Mouse (Mus musculus) midbrain, embryonic 14.5 days (tissue): Measurements from ENCODE around the gene Cnnm3. TPM values are rescaled to one million over a fixed set of nuclear protein-coding genes. Genes with fewer than 3 reads are reported as not detected.

Experiments
- ATAC-seq: fragments of 200-750 bp; cut with Nextera tagmentation; 2 replicates; pipeline ENCODE4 v1.8.0; 2017; ENCODE audit warnings: moderate number of reproducible peaks, moderate library complexity; ENCODE audit not compliant: low FRiP score, low TSS enrichment
- DNase-seq: peaks from one replicate; pipeline ENCODE4 v3.0.0-alpha.2; 2015
- H3K27ac ChIP-seq: fragments of 300-500 bp; sonication (generic); replicated peaks from 2 replicates; pipeline ENCODE4 v1.5.1; 2014; ENCODE audit warnings: mild to moderate bottlenecking, low read depth, low read length, moderate library complexity
- H3K27me3 ChIP-seq: fragments of 300-500 bp; sonication (generic); 2 replicates; pipeline ENCODE4 v1.6.1; 2014; ENCODE audit warnings: low read length, control low read depth, mixed read lengths; ENCODE audit not compliant: control insufficient read depth, insufficient read depth
- H3K36me3 ChIP-seq: fragments of 300-500 bp; sonication (generic); 2 replicates; pipeline ENCODE4 v1.6.1; 2014; ENCODE audit warnings: low read length, control low read depth; ENCODE audit not compliant: control insufficient read depth, insufficient read depth
- H3K4me1 ChIP-seq: fragments of 300-500 bp; sonication (generic); 2 replicates; pipeline ENCODE4 v1.6.1; 2014; ENCODE audit warnings: mild to moderate bottlenecking, antibody characterized with exemption, low read length, control low read depth; ENCODE audit not compliant: control insufficient read depth, insufficient read depth
- H3K4me2 ChIP-seq: fragments of 300-500 bp; sonication (generic); 2 replicates; pipeline ENCODE4 v1.6.1; 2014; ENCODE audit warnings: mild to moderate bottlenecking, low read length, moderate library complexity
- H3K4me3 ChIP-seq: fragments of 300-500 bp; sonication (generic); replicated peaks from 2 replicates; pipeline ENCODE4 v1.5.1; 2014; ENCODE audit warnings: low read depth, low read length
- H3K9ac ChIP-seq: fragments of 300-500 bp; sonication (generic); replicated peaks from 2 replicates; pipeline ENCODE4 v1.6.1; 2014; ENCODE audit warnings: mild to moderate bottlenecking, low read length, moderate library complexity
- H3K9me3 ChIP-seq: fragments of 300-500 bp; sonication (generic); 2 replicates; pipeline ENCODE4 v1.6.1; 2016; ENCODE audit warnings: low read length, control low read depth, mixed read lengths; ENCODE audit not compliant: control insufficient read depth
- WGBS: fragments of 180-500 bp; shearing (Covaris S2); extraction: QIAGEN DNeasy Blood & Tissue Kit; methylation state at CpG from one replicate; pipeline ENCODE4 v1.1.7; 2014; 5-methylcytosine and 5-hydroxymethylcytosine counted together
- polyA plus RNA-seq: library from polyadenylated mRNA; unstranded; fragments of >200 nt; fragmentation: Nextera tagmentation; extraction: Ambion mirVana; gene quantifications from 2 replicates; pipeline ENCODE4 v1.2.1, GENCODE M21; 2014

Gene Cnnm3
- polyA plus RNA-seq, 1 experiment from 2014 or later, result 6.5 TPM

- Histone ChIP-seq H3K27ac (no peak overlapping the region), H3K36me3 (no peaks in the 10 kb centered on the region), H3K9ac (peak overlapping the region; percentile 85), H3K4me1 (peaks cover 23% of the 10 kb centered on the region), H3K27me3 (no peaks in the 10 kb centered on the region), H3K4me3 (peak overlapping the region; percentile 83), H3K9me3 (no peaks in the 10 kb centered on the region), H3K4me2 (peak overlapping the region; percentile 97)
- ATAC-seq (no peak), DNase-seq (peak; percentile 55)
- WGBS, result 0% methylated on average over 1 of the region's 1 CpGs
These were observed 1.6 kb downstream of the Cnnm3 start for GRCm38 (mm10) chr1:36513310-36513709.

GRCm38 (mm10) chr1:36513718-36514117 is 2.1 kb downstream of the Cnnm3 start:
- H3K4me1 ChIP-seq, result peaks cover 23% of the 10 kb centered on the region
- H3K36me3 ChIP-seq, result 0 out of 2 replicates have a peak, but pooled peaks cover 2% of the 10 kb centered on the region
- H3K4me3 ChIP-seq, result peak overlapping the region; percentile 83
- ATAC-seq, result no peak
- H3K4me2 ChIP-seq, result peak overlapping the region; percentile 97
- 33% methylated on average over 2 of the region's 2 CpGs for WGBS
- no peaks in the 10 kb centered on the region for H3K27me3 ChIP-seq
- DNase-seq, result peak; percentile 62
- H3K9me3 ChIP-seq, result no peaks in the 10 kb centered on the region
- no peak overlapping the region for H3K9ac ChIP-seq
- H3K27ac ChIP-seq, result no peak overlapping the region

GRCm38 (mm10) chr1:36518259-36518658 is 6.6 kb downstream of the Cnnm3 start:
- H3K36me3 ChIP-seq, result peaks cover 46% of the 10 kb centered on the region
- H3K4me1 ChIP-seq, result peaks cover 21% of the 10 kb centered on the region
- WGBS, result 84% methylated on average over 3 of the region's 3 CpGs
- H3K27ac ChIP-seq, result no peak overlapping the region
- no peaks in the 10 kb centered on the region for H3K9me3 ChIP-seq
- no peak overlapping the region for H3K4me3 ChIP-seq
- H3K4me2 ChIP-seq, result no peak overlapping the region
- ATAC-seq, result no peak
- no peak for DNase-seq
- no peak overlapping the region for H3K9ac ChIP-seq
- no peaks in the 10 kb centered on the region for H3K27me3 ChIP-seq

- H3K4me2 ChIP-seq, result no peak overlapping the region
- H3K4me1 ChIP-seq, result peaks cover 8% of the 10 kb centered on the region
- ATAC-seq (no peak), DNase-seq (no peak)
- 89% methylated on average over 11 of the region's 11 CpGs for WGBS
- no peaks in the 10 kb centered on the region for H3K9me3 ChIP-seq
- no peak overlapping the region for H3K4me3 ChIP-seq
- no peak overlapping the region for H3K9ac ChIP-seq
- H3K36me3 ChIP-seq, result peaks cover 59% of the 10 kb centered on the region
- no peaks in the 10 kb centered on the region for H3K27me3 ChIP-seq
- no peak overlapping the region for H3K27ac ChIP-seq
These were observed 8.0 kb downstream of the Cnnm3 start for GRCm38 (mm10) chr1:36519626-36520025.

- Histone ChIP-seq H3K4me3 (no peak overlapping the region), H3K9me3 (no peaks in the 10 kb centered on the region), H3K27me3 (no peaks in the 10 kb centered on the region), H3K27ac (no peak overlapping the region), H3K4me1 (no peaks in the 10 kb centered on the region), H3K36me3 (peaks cover 75% of the 10 kb centered on the region), H3K4me2 (no peak overlapping the region), H3K9ac (no peak overlapping the region)
- no peak for DNase-seq
- no peak for ATAC-seq
- WGBS, result 94% methylated on average over 7 of the region's 7 CpGs
These were observed 10.5 kb downstream of the Cnnm3 start for GRCm38 (mm10) chr1:36522210-36522609.

- no peak overlapping the region for H3K9ac ChIP-seq
- 61% methylated on average over 9 of the region's 9 CpGs for WGBS
- H3K27ac ChIP-seq, result peak overlapping the region; percentile 67
- ATAC-seq (peak; percentile 40; the same call in 1 of the 2 replicates), DNase-seq (peak; percentile 79)
- no peaks in the 10 kb centered on the region for H3K4me1 ChIP-seq
- no peaks in the 10 kb centered on the region for H3K27me3 ChIP-seq
- no peak overlapping the region for H3K4me3 ChIP-seq
- no peaks in the 10 kb centered on the region for H3K9me3 ChIP-seq
- no peak overlapping the region for H3K4me2 ChIP-seq
- H3K36me3 ChIP-seq, result peaks cover 75% of the 10 kb centered on the region
These were observed 11.8 kb downstream of the Cnnm3 start for GRCm38 (mm10) chr1:36523332-36524013.

GRCm38 (mm10) chr1:36524058-36524457 is 12.4 kb downstream of the Cnnm3 start:
- H3K9ac ChIP-seq, result no peak overlapping the region
- DNase-seq (no peak), ATAC-seq (no peak)
- H3K27me3 ChIP-seq, result no peaks in the 10 kb centered on the region
- H3K4me3 ChIP-seq, result no peak overlapping the region
- H3K36me3 ChIP-seq, result peaks cover 70% of the 10 kb centered on the region
- H3K9me3 ChIP-seq, result no peaks in the 10 kb centered on the region
- peak overlapping the region; percentile 67; the same call in 1 of the 2 replicates for H3K27ac ChIP-seq
- H3K4me1 ChIP-seq, result no peaks in the 10 kb centered on the region
- 95% methylated on average over 5 of the region's 5 CpGs for WGBS
- no peak overlapping the region for H3K4me2 ChIP-seq

- H3K4me2 ChIP-seq, result no peak overlapping the region
- H3K27me3 ChIP-seq, result no peaks in the 10 kb centered on the region
- H3K4me1 ChIP-seq, result no peaks in the 10 kb centered on the region
- H3K36me3 ChIP-seq, result peaks cover 53% of the 10 kb centered on the region
- 95% methylated on average over 12 of the region's 12 CpGs for WGBS
- no peak overlapping the region for H3K27ac ChIP-seq
- no peak overlapping the region for H3K9ac ChIP-seq
- no peak overlapping the region for H3K4me3 ChIP-seq
- no peak for ATAC-seq
- no peak for DNase-seq
- H3K9me3 ChIP-seq, result no peaks in the 10 kb centered on the region
These were observed 14.1 kb downstream of the Cnnm3 start for GRCm38 (mm10) chr1:36525774-36526173.

GRCm38 (mm10) chr1:36526903-36527302 is 15.2 kb downstream of the Cnnm3 start:
- Histone ChIP-seq H3K4me3 (no peak overlapping the region), H3K36me3 (peaks cover 43% of the 10 kb centered on the region), H3K4me1 (no peaks in the 10 kb centered on the region), H3K4me2 (no peak overlapping the region), H3K9me3 (no peaks in the 10 kb centered on the region), H3K27me3 (no peaks in the 10 kb centered on the region), H3K9ac (no peak overlapping the region), H3K27ac (no peak overlapping the region)
- 91% methylated on average over 10 of the region's 10 CpGs for WGBS
- DNase-seq (no peak), ATAC-seq (no peak)
